Mouse (Mus musculus) frontal cortex, postnatal 36 days (tissue): ENCODE measurements around the gene Adam8.

ENCODE experiments used
- DNase-seq, 2 experiments: peaks; one replicate each; pipeline ENCODE4 v3.0.0; 2022; ENCODE audit warnings: low spot score in 2 of 2

Adam8 gene

DNA sequence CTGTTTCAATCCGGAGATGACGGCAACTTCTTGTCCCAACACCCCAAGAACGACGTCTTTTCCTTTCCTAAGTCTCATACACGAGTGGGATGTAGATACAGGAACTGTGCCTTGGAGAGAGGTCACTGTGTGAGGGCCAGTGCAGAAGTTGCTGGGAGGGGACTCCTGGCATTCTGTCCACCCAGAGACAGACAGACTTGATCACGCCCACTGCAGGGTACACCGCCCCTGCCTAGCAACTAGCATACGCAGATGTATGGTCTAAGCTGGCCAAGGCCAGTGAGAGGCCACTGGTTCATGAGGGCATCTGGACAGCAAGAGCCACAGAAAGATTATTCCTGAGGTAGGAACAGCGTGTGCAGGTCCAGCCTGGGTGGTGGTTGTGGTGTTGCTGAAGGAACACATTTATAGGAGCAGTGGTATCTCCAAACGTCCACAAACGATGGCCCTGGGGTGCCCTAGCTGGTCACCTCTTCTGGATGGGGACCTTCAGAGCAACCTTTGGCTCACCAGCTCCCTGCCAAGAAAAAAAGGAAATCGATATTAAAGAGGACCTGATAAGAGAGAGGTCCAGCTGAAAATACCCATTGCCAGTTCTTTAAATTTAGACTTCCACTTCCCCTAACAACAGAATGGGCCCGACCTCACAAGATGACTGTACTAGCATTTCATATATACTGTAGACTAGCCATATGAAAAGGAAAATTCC, 13.2 kb downstream of the Adam8 start:
- peak in 1 of 2 experiments; percentile 26 for DNase-seq

GRCm38 (mm10) chr7:139978278-139978892, 14.0 kb downstream of the Adam8 start, which contains the start of gene 6430531B16Rik:
Gene 6430531B16Rik, minus strand, starts transcription at chr7:139978755.
- DNase-seq = peak; percentile 90 to 94

GRCm38 (mm10) chr7:139975471-139975870, 16.9 kb downstream of the Adam8 start:
- no peak for DNase-seq

GRCm38 (mm10) chr7:139974307-139974706, 18.1 kb downstream of the Adam8 start:
- DNase-seq = no peak

- DNase-seq = no peak
Observed at GRCm38 (mm10) chr7:139972923-139973331, 19.4 kb downstream of the Adam8 start.

GRCm38 (mm10) chr7:139971436-139971835, 20.9 kb downstream of the Adam8 start:
- DNase-seq = no peak

DNA sequence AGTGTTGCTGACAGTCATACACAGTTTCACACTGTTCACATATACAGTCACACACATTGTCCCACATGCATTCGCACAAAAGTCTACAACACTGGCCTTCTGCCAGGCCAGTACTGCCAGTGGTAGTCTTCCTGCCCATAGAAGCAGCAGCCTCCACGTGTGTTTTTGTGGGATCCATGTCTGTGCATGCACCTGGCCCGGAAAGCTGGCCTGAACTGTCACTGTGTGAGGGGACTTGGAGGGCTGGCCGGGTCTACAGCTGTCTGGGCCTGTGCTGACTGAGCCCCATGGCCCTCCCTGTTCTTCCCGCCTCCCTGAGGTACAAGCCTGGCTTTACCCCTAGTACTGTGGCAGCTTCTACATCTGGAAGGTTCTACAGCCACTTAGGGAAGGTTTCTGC, 21.4 kb downstream of the Adam8 start:
- DNase-seq = no peak

- no peak for DNase-seq
Observed at GRCm38 (mm10) chr7:139970216-139970919, 22.0 kb downstream of the Adam8 start.

- DNase-seq = peak; percentile 83 to 93
Observed at GRCm38 (mm10) chr7:139969348-139970130, 22.8 kb downstream of the Adam8 start.

GRCm38 (mm10) chr7:139968428-139968827, 23.9 kb downstream of the Adam8 start:
- DNase-seq = no peak

DNA sequence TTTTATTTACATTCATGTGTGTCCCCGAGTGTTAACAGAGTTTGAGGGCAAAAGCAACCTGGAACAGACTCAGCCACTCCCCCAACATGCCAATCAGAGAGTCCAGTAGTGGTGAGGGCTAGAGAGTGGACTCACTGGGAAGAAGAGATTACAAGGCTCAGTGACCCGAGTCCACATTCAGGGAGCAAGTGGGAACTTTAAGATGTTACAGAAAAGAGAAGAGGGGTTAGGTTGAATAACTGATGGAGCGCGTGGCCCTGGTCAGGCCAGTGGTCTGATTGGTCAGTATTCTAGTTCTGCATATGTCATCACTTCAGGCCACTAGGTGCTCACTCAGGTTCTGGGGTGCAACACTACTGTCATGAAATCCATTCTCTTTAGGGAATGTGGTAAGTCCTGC, 25.2 kb downstream of the Adam8 start:
- DNase-seq = no peak

DNA sequence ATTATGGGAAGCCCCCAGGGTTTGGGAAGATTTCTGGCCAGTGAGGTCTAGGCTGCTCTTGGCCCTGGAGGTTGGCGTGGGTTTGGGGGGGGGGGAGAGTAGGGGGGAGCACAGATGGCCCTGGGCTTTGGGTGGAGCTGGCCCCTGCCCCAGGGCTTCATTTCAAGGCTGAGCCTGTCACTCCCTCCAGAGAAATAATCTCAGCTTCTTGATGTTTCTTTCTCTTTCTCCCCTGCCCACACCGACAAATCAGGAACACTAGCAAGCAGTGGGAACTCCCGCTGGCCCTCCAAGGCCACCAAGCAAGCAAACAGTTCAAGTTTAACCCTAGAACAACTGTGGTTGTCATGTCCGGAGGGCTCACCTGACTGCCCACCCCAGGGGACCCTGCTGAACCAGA, 28.5 kb downstream of the Adam8 start:
- DNase-seq = no peak

GRCm38 (mm10) chr7:139961141-139961540, 31.2 kb downstream of the Adam8 start:
- no peak for DNase-seq

DNA sequence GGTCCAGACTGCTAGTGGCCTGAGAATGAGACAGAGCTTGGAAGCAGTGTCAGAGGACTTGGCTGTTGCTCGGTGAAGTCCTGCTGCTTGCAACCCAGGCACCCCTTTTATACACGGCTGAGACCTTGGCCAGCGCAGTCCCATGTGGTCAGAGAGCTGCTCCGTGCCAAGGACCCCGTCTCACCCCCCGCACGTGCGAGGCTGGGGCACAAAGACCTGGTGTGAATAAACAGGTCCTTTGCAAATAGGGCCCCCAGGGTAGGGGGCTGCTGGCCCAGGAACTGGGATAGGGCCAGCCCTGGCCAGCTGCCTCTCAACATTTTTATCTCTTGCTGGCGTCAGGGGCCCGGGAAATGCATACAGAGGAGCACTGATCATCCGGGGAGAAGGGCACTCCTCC, 34.4 kb downstream of the Adam8 start:
- DNase-seq = no peak

DNA sequence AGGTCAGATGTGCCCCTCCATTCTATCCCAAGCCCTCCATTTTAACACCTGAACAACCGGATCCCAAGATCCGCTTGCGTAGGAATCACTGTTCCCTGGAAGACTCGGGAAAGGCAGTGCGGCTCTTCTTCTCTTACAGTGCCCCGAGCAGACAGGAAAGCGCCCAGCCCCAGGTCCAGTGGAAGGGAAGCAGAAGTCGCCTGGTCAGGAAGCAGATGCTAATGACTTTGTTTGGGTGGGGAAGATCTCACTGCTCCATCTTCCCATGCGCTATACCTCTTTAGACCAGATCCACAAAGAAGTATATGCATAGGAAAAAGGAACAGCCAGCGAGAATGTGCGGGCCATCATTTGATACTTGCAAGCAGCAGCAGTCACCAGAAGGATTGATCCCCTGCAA, 34.9 kb downstream of the Adam8 start:
- no peak for DNase-seq

DNA sequence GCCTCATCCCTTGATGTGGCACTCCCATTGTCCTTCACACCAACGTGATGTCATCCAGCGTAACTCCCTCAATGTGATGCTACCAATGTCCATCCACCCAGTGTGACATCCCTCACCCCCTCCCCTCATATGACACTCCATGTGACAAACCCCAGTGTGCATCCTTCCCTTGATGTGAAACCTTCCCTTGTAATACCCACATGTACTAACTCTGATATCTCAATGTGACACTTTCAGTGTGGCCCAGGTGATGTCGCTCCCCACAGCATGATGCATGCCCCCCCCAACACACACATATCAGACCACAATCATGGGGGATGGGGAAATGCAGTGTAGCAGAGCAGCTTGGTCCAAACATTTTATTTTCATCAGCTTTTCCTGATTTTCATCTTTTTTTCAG, 35.7 kb downstream of the Adam8 start:
- no peak for DNase-seq

GRCm38 (mm10) chr7:139955505-139955904, 36.9 kb downstream of the Adam8 start:
- DNase-seq = no peak

GRCm38 (mm10) chr7:139951991-139952633, 40.2 kb downstream of the Adam8 start:
- DNase-seq = no peak

GRCm38 (mm10) chr7:139951079-139951478, 41.3 kb downstream of the Adam8 start:
- no peak for DNase-seq

GRCm38 (mm10) chr7:139950283-139950971, 41.9 kb downstream of the Adam8 start:
- DNase-seq = no peak

- DNase-seq = no peak
Observed at GRCm38 (mm10) chr7:139949893-139950282, 42.5 kb downstream of the Adam8 start.
